Mouse (Mus musculus) forebrain, postnatal 0 days (tissue): ENCODE measurements around the gene Rrbp1. TPM values are rescaled to one million over a fixed set of nuclear protein-coding genes. Genes with fewer than 3 reads are reported as not detected.

Source experiments
- ATAC-seq: fragments of 200-750 bp; cut with Nextera tagmentation; 2 replicates; pipeline ENCODE4 v1.8.0; 2017; ENCODE audit warnings: mild to moderate bottlenecking, moderate library complexity
- DNase-seq: peaks from one replicate; pipeline ENCODE4 v3.0.0-alpha.2; 2015
- H3K27ac ChIP-seq: fragments of 300-500 bp; sonication (generic); 2 replicates; pipeline ENCODE4 v1.5.1; 2014; ENCODE audit warnings: low read depth, mild to moderate bottlenecking, antibody characterized with exemption, low read length, moderate library complexity, mixed read lengths
- H3K27me3 ChIP-seq: fragments of 300-500 bp; sonication (generic); 2 replicates; pipeline ENCODE4 v1.6.1; 2014; ENCODE audit warnings: mild to moderate bottlenecking, low read length, mixed read lengths; ENCODE audit not compliant: insufficient read depth
- H3K36me3 ChIP-seq: fragments of 300-500 bp; sonication (generic); 2 replicates; pipeline ENCODE4 v1.6.1; 2014; ENCODE audit warnings: mild to moderate bottlenecking, moderate library complexity; ENCODE audit not compliant: insufficient read depth
- H3K4me1 ChIP-seq: fragments of 300-500 bp; sonication (generic); 2 replicates; pipeline ENCODE4 v1.6.1; 2014; ENCODE audit warnings: antibody characterized with exemption; ENCODE audit not compliant: insufficient read depth
- H3K4me2 ChIP-seq: fragments of 300-500 bp; sonication (generic); 2 replicates; pipeline ENCODE4 v1.6.1; 2014; ENCODE audit warnings: low read depth, mild to moderate bottlenecking, moderate library complexity
- H3K4me3 ChIP-seq: fragments of 300-500 bp; sonication (generic); 2 replicates; pipeline ENCODE4 v1.5.1; 2014; ENCODE audit warnings: low read depth, low read length, mixed read lengths
- H3K9ac ChIP-seq: fragments of 300-500 bp; sonication (generic); 2 replicates; pipeline ENCODE4 v1.6.1; 2014; ENCODE audit warnings: mild to moderate bottlenecking
- H3K9me3 ChIP-seq: fragments of 300-500 bp; sonication (generic); 2 replicates; pipeline ENCODE4 v1.6.1; 2016; ENCODE audit warnings: low read length
- CTCF ChIP-seq: sonication (generic); IDR thresholded peaks from 2 replicates; pipeline ENCODE4 v1.5.1; 2016; ENCODE audit warnings: antibody characterized with exemption, control low read depth, low read depth
- WGBS: fragments of 180-500 bp; shearing (Covaris S2); extraction: QIAGEN DNeasy Blood & Tissue Kit; methylation state at CpG from one replicate; pipeline ENCODE4 v1.1.7; 2014; 5-methylcytosine and 5-hydroxymethylcytosine counted together
- polyA plus RNA-seq: library from polyadenylated mRNA; unstranded; fragments of >200 nt; fragmentation: Nextera tagmentation; extraction: Ambion mirVana; gene quantifications from 2 replicates; pipeline ENCODE4 v1.2.1, GENCODE M21; 2015
- total RNA-seq: library from RNA; depleted of rRNA; stranded (reverse); fragments of >200 nt; gene quantifications from 2 replicates; pipeline ENCODE4 v1.2.3, GENCODE M21; 2014

Gene Rrbp1
- total and polyA plus RNA-seq, 2 experiments from 2014 or later: 19.5 to 37.1 TPM

DNA sequence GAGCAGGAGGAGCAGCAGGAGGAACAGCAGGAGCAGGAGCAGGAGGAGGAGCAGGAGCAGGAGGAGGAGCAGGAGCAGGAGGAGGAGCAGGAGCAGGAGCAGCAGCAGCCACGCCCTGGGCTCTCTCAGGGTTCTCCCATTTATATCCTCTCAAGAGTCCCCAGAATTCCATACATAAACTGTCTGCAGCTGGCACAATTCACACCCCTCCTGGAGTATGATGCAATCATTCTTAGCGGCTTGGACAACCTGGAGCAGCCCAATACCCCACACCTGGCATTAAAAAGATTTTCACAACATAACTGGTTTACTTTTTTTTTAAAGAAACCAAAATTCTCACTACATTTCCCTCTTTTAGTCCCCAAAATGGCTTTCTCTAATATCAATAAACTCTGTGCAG is 8.9 kb upstream of the Rrbp1 start:
- no peaks in the 10 kb centered on the region for H3K9me3 ChIP-seq
- no peak for TF ChIP-seq CTCF
- H3K36me3 ChIP-seq: no peaks in the 10 kb centered on the region
- H3K4me3 ChIP-seq: no peak overlapping the region
- H3K4me1 ChIP-seq: no peaks in the 10 kb centered on the region
- H3K27ac ChIP-seq: no peak overlapping the region
- DNase-seq (no peak), ATAC-seq (no peak)
- no peak overlapping the region for H3K9ac ChIP-seq
- no peaks in the 10 kb centered on the region for H3K27me3 ChIP-seq
- no peak overlapping the region for H3K4me2 ChIP-seq
- WGBS: 66% methylated on average over 2 of the region's 2 CpGs

- Histone ChIP-seq H3K4me2 (no peak overlapping the region), H3K9ac (no peak overlapping the region), H3K4me1 (no peaks in the 10 kb centered on the region), H3K27ac (no peak overlapping the region), H3K9me3 (no peaks in the 10 kb centered on the region), H3K27me3 (no peaks in the 10 kb centered on the region), H3K36me3 (no peaks in the 10 kb centered on the region), H3K4me3 (no peak overlapping the region)
- ATAC-seq: no peak
- TF ChIP-seq CTCF: no peak
- 90% methylated on average over 9 of the region's 9 CpGs for whole genome bisulfite sequencing
- no peak for DNase-seq
These were observed 4.8 kb upstream of the Rrbp1 start for GRCm38 (mm10) chr2:144015861-144016260.

DNA sequence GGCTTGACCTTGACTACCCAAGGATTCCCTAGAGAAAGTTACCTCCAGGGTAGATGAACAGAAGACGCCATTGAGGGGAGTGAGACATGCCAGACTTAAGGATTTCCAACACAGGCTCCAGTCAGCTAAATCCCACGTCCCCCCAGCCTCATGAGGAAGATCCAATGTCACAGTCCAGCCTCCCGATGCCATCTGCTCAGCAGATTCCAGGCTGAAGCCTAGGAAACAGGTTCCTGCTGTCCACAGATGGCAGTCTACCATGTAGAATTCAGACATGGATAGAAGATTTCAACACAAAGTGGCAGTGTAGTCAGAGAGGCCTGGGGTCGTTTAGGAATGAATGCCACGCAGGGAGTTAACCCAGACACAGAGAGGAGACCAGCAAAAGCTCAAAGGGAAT is 3.4 kb upstream of the Rrbp1 start:
- Histone ChIP-seq H3K27me3 (no peaks in the 10 kb centered on the region), H3K4me1 (0 out of 2 replicates have a peak, but pooled peaks cover 5% of the 10 kb centered on the region), H3K9me3 (no peaks in the 10 kb centered on the region), H3K9ac (no peak overlapping the region), H3K4me2 (no peak overlapping the region), H3K27ac (no peak overlapping the region), H3K36me3 (no peaks in the 10 kb centered on the region), H3K4me3 (no peak overlapping the region)
- 48% methylated on average over 5 of the region's 5 CpGs for WGBS
- DNase-seq (no peak), ATAC-seq (no peak)
- TF ChIP-seq CTCF: no peak

DNA sequence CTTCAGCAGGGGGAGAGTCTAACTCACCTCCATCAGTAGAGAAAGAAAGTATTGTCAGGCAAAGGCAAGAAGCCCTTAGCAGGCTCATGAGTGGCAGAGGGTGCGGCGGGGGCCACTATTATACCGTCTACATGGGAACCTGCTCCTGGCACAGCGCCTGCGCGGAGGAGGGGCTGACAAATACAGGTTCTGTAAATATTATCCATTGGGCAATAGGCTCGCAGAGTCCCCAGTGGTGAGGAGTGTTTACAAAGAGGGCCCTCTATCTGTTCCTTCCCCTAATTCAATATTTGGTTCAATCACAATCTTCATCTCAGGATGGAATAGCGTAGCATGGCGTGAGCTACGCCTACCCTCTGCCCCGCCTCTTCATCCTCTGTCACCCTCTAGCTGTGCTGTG is 3.0 kb upstream of the Rrbp1 start:
- DNase-seq: no peak
- Histone ChIP-seq H3K9me3 (no peaks in the 10 kb centered on the region), H3K4me3 (no peak overlapping the region), H3K36me3 (no peaks in the 10 kb centered on the region), H3K27me3 (no peaks in the 10 kb centered on the region), H3K4me2 (no peak overlapping the region), H3K27ac (no peak overlapping the region), H3K9ac (no peak overlapping the region), H3K4me1 (0 out of 2 replicates have a peak, but pooled peaks cover 5% of the 10 kb centered on the region)
- no peak for ATAC-seq
- WGBS: 85% methylated on average over 11 of the region's 11 CpGs
- no peak for TF ChIP-seq CTCF

- Histone ChIP-seq H3K4me1 (0 out of 2 replicates have a peak, but pooled peaks cover 5% of the 10 kb centered on the region), H3K9me3 (no peaks in the 10 kb centered on the region), H3K36me3 (no peaks in the 10 kb centered on the region), H3K27ac (peak overlapping the region; percentile 81), H3K27me3 (no peaks in the 10 kb centered on the region), H3K4me2 (peak overlapping the region; percentile 54), H3K4me3 (peak overlapping the region; percentile 81), H3K9ac (peak overlapping the region; percentile 62)
- no peak for ATAC-seq
- DNase-seq: peak; percentile 53
- TF ChIP-seq CTCF: peak; percentile 78
- WGBS: 1% methylated on average over 92 of the region's 107 CpGs
These were observed 600 bp downstream of the Rrbp1 start for GRCm38 (mm10) chr2:144010282-144011044.

DNA sequence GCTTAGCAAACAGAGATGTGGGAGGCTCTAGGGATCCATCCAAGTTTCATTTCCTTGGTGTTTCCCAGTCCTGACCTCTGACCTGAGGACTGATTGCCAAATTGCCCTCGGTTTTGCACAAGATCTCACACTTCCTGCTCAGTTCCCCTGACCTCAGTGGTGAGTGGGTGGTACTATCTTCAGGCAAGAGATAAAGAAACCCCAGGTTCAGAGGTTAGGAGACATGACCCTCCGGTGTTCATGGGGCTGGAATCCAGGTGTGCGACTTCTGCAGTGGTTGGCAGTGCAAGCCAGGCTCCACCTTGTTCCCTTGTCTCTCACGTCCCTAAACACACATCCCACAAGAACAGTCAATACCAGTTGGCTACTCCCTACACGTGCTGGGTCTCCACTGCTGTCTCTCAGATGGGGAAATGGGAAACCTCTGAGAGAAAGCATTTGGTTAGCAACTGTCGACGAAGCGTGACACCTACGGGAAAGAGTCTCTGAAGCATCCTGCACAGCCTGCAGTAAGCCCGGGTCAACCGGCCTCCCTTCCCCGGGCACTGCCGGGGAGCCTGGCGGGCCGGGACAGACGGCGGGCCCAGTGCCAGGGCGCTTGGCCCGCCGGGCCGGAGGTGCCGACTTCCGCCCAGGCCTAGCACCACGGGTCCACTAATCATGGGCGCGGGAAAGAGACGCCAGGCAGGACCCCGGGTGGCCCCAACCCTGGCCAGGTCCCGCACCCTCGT is 1.3 kb downstream of the Rrbp1 start:
- 6% methylated on average over 30 of the region's 30 CpGs for WGBS
- Histone ChIP-seq H3K9ac (no peak overlapping the region), H3K27ac (no peak overlapping the region), H3K9me3 (no peaks in the 10 kb centered on the region), H3K27me3 (no peaks in the 10 kb centered on the region), H3K36me3 (no peaks in the 10 kb centered on the region), H3K4me1 (0 out of 2 replicates have a peak, but pooled peaks cover 5% of the 10 kb centered on the region), H3K4me2 (peak overlapping the region; percentile 54), H3K4me3 (peak overlapping the region; percentile 81)
- TF ChIP-seq CTCF: no peak
- ATAC-seq (no peak), DNase-seq (no peak)

- Histone ChIP-seq H3K4me1 (0 out of 2 replicates have a peak, but pooled peaks cover 5% of the 10 kb centered on the region), H3K9ac (no peak overlapping the region), H3K27me3 (no peaks in the 10 kb centered on the region), H3K9me3 (no peaks in the 10 kb centered on the region), H3K27ac (no peak overlapping the region), H3K4me3 (no peak overlapping the region), H3K4me2 (no peak overlapping the region), H3K36me3 (no peaks in the 10 kb centered on the region)
- no peak for ATAC-seq
- TF ChIP-seq CTCF: no peak
- DNase-seq: no peak
- WGBS: 86% methylated on average over 1 of the region's 1 CpGs
These were observed 2.0 kb downstream of the Rrbp1 start for GRCm38 (mm10) chr2:144009081-144009480.
